Comparison of ENCODE assay signal across 30 mouse cellular contexts in the genomic region with DNA sequence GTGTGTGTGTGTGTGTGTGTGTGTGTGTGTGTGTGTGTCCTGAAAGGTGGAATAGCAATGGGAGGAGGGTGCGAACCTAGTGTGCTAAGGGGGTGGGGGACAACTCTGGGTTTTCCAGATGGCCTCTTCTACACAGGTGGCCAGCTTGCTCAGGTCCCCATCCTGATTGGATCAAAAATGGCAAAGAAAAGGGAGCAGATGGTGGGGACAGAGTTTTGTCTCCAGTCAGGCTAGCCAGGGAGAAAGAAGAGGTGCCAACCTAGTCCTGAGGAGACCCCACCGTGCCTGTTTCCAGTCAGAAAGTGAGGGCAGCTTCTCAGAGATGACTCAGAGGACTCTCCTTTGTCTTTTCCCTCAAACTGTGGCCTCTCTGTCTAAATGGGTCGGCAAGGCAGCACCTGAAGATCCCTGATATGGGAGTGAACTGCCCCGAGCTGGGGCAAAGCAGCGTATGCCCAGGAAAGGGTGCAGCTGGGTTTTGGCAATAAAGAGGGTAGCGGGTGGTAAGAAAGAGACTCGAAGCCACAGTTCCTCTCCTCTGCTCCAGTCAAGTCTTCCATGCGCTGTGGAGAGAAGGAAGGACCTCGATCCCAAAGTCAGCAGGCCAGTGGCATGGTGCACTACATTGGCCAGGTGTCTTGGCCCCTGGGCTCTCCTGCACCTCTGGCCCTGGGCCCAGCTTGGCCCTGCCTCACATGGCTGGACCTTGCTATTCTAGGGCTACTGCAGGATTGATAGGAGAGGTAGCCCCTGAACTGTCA. TPM values are rescaled to one million over a fixed set of nuclear protein-coding genes. Genes with fewer than 3 reads are reported as not detected.
DNase-seq lines count a peak whose midpoint lies in the region; ATAC-seq and TF ChIP-seq lines count a peak whose summit lies in the region.
"Had no signal": no experiment of that assay in that cellular context is flagged by ENCODE, and none has a peak within 500 bp of the region (broad histone marks: within the 10 kb centered on the region; RNA-seq: fewer than 3 reads in every experiment).

No protein-coding gene starts in this region.

- no peak for TF ChIP-seq CTCF in cerebellum, adult 2 months (IDR thresholded peaks at IDR 0.05; ENCODE audit: borderline replicate concordance, insufficient read depth, low read depth, low read length)

- H3K4me1 ChIP-seq in cerebellum, adult 2 months (ENCODE audit: control insufficient read depth, insufficient read depth, low read length), result peaks cover 12% of the 10 kb centered on the region
- H3K4me1 ChIP-seq: embryonic facial prominence, embryonic 15.5 days; kidney, embryonic 15.5 days; limb, embryonic 15.5 days; liver, embryonic 15.5 days; lung, embryonic 15.5 days; midbrain, embryonic 10.5 days had no signal

- 26% methylated on average over 9 of the region's 9 CpGs for WGBS in cerebellum, adult 2 months

- intact Hi-C loops in heart, postnatal 10 days (cut with DNase I), result no loop called here

- no peak for TF ChIP-seq POLR2A in cerebellum, adult 2 months (IDR thresholded peaks at IDR 0.05; ENCODE audit: borderline replicate concordance, insufficient read depth, low read length)

- no peak overlapping the region for H3K4me3 ChIP-seq in cerebellum, adult 2 months (replicated peaks; ENCODE audit: insufficient read depth, low read depth, low read length)
- H3K4me3 ChIP-seq: embryonic facial prominence, embryonic 15.5 days; gastrocnemius, adult 2 months; kidney, embryonic 15.5 days; limb, embryonic 15.5 days; liver, embryonic 15.5 days; lung, embryonic 15.5 days; midbrain, embryonic 10.5 days had no signal

- ATAC-seq in megakaryocyte-erythroid progenitor cell, adult 5-6 weeks (replicated peaks; ENCODE audit: low FRiP score, low TSS enrichment, poor library complexity, severe bottlenecking), result no peak
- ATAC-seq: activated CD4-positive, CD25-positive, alpha-beta regulatory T cell, adult 4 months had no signal

- no peaks in the 10 kb centered on the region for H3K27me3 ChIP-seq in cerebellum, adult 2 months (ENCODE audit: control insufficient read depth, insufficient read depth, low read length)
- H3K27me3 ChIP-seq: embryonic facial prominence, embryonic 15.5 days; limb, embryonic 15.5 days; lung, embryonic 15.5 days had no signal

- H3K27ac ChIP-seq in cerebellum, adult 2 months (ENCODE audit: insufficient read depth, low read length), result peak overlapping the region; percentile 41
- H3K27ac ChIP-seq: embryonic facial prominence, embryonic 15.5 days; gastrocnemius, adult 2 months; kidney, embryonic 15.5 days; limb, embryonic 15.5 days; liver, embryonic 15.5 days; lung, embryonic 15.5 days; macrophage; midbrain, embryonic 10.5 days; stomach, postnatal 0 days had no signal

- peak; percentile 28 for DNase-seq in heart, postnatal 4 days
- no peak for DNase-seq in heart, postnatal 10 days
- peak; percentile 47 for DNase-seq in cerebellum, adult 11 months
- DNase-seq in cerebellum, adult 2 months, result peak; percentile 53 to 80
- peak; percentile 59 to 66 for DNase-seq in cerebellum, postnatal 25 days
- no peak for DNase-seq in layer of hippocampus, postnatal 36 days
- DNase-seq: adrenal gland, postnatal 10 days; gastrocnemius, adult 2 months; kidney, adult 11 months; kidney, postnatal 36 days; thymus, adult 2 months; thymus, postnatal 4 days had no signal

RNA-seq across cellular contexts. Expression of a gene that starts 29.7 kb away (rescaled TPM):
- 1 to 10 TPM; 3.2 to 3.4 TPM for total RNA-seq in heart, postnatal 4 days (2021)
- total RNA-seq in heart, postnatal 10 days (2021), result 1 to 10 TPM; 2.7 to 2.9 TPM
- 54.6 and 56.6 TPM in 2 replicates for polyA plus RNA-seq in cerebellum, adult 2 months (2012; rRNA removed)
- 100 to 1,000 TPM in 1 of 2 experiments, 10 to 100 TPM in 1; 98.3 to 101 TPM for total RNA-seq in layer of hippocampus, postnatal 36 days (2021)
- 0.31 TPM in 1 of 2 replicates, not detected in the other for total RNA-seq in megakaryocyte-erythroid progenitor cell, adult 5-6 weeks (2014; fragmentation: Nextera tagmentation)
- total RNA-seq in megakaryocyte-erythroid progenitor cell, adult 5-6 weeks (2017), result 0.30 TPM in 1 of 2 replicates, not detected in the other

RNA-seq across cellular contexts. Expression of a gene that starts 37.4 kb away (rescaled TPM):
- total RNA-seq in heart, postnatal 4 days (2021), result not detected
- total RNA-seq in heart, postnatal 10 days (2021), result not detected
- 0.16 and 0.41 TPM in 2 replicates for polyA plus RNA-seq in cerebellum, adult 2 months (2012; rRNA removed)
- total RNA-seq in layer of hippocampus, postnatal 36 days (2021), result not detected
- total RNA-seq in megakaryocyte-erythroid progenitor cell, adult 5-6 weeks (2014; fragmentation: Nextera tagmentation), result not detected in 2 replicates
- not detected in 2 replicates for total RNA-seq in megakaryocyte-erythroid progenitor cell, adult 5-6 weeks (2017)
- total RNA-seq: adrenal gland, postnatal 10 days; gastrocnemius, adult 2 months; layer of hippocampus, adult 8-10 months; left cerebral cortex, adult 18-20 months; left cerebral cortex, postnatal 36 days had no signal
- polyA plus RNA-seq: frontal cortex, adult 2 months; gonadal fat pad, adult 2 months; heart, embryonic 11.5 days; heart, postnatal 0 days; neural tube, embryonic 11.5 days had no signal

RNA-seq across cellular contexts. Expression of a gene that starts 41.4 kb away (rescaled TPM):
- total RNA-seq in heart, postnatal 4 days (2021), result 1 to 10 TPM; 1.4 to 1.6 TPM
- 1 to 10 TPM; 1.5 to 1.6 TPM for total RNA-seq in heart, postnatal 10 days (2021)
- polyA plus RNA-seq in cerebellum, adult 2 months (2012; rRNA removed), result 97.0 and 98.1 TPM in 2 replicates
- total RNA-seq in layer of hippocampus, postnatal 36 days (2021), result 100 to 1,000 TPM; 134 TPM
- not detected in 2 replicates for total RNA-seq in megakaryocyte-erythroid progenitor cell, adult 5-6 weeks (2014; fragmentation: Nextera tagmentation)
- total RNA-seq in megakaryocyte-erythroid progenitor cell, adult 5-6 weeks (2017), result 0.15 and 2.0 TPM in 2 replicates

Comparison
In these comparisons a context has a peak if more than half of its experiments do, and no peak if none do; other contexts are left out.
1. DNase-seq: peak in heart, postnatal 4 days (single experiment), cerebellum, adult 11 months (single experiment), cerebellum, adult 2 months (2 of 2) and cerebellum, postnatal 25 days (2 of 2); none in heart, postnatal 10 days (0 of 2) and layer of hippocampus, postnatal 36 days (0 of 2).
2. RNA of a gene that starts 29.7 kb away (total RNA-seq): 98.3 to 101 TPM in layer of hippocampus, postnatal 36 days; 3.2 to 3.4 TPM in heart, postnatal 4 days, 2.7 to 2.9 TPM in heart, postnatal 10 days and 0.30 to 0.31 TPM in megakaryocyte-erythroid progenitor cell, adult 5-6 weeks; every median in the first group is over 10 times any median in the second.
3. RNA of a gene that starts 41.4 kb away (total RNA-seq): 134 TPM in layer of hippocampus, postnatal 36 days; 0.15 to 2.0 TPM in megakaryocyte-erythroid progenitor cell, adult 5-6 weeks, 1.5 to 1.6 TPM in heart, postnatal 10 days and 1.4 to 1.6 TPM in heart, postnatal 4 days; every median in the first group is over 10 times any median in the second.